ENCODE assay signal across 8 mouse cellular contexts in the genomic region with DNA sequence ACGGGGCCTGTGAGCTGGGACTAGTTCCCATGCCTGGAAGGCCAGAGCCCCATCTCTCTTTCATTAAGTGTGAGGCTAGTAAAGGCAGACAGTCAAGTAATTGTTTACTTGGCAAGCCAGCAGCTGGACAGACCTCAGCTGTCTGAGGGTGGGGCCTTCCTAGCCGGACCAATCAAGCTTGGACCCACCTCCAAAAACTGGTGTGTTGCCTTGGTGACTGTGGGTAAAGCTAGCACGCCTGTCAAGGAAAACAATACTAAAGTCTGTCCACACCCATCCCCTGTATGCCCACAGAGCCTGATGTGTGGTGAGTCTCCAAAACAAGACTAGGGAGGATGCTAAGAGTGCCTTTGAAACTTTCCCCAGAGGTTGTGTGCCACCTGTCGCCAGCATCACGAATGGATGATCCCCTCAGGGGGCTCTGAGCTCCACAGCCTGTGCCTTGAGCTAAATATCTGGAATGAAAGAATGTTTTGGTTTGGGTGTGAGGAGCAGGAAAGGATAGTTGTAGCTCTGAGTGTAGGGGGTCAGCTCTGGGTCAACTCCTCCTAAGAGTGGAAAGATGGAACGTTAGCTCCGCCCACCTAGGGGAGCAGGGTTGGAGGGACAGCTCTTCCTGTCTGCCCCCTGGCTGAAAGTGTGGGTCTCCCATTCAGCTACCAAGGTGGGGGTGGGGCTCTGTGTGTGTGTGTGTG. TPM values are rescaled to one million over a fixed set of nuclear protein-coding genes. Genes with fewer than 3 reads are reported as not detected.
A peak's percentile ranks its signal among the peaks of the same experiment; 100 is the strongest.
DNase-seq lines count a peak whose midpoint lies in the region; ATAC-seq and TF ChIP-seq lines count a peak whose summit lies in the region.

No protein-coding gene starts in this region.

- H3K9me3 ChIP-seq in hindbrain, embryonic 16.5 days (ENCODE audit: control insufficient read depth, low read length) = no peaks in the 10 kb centered on the region
- no peaks in the 10 kb centered on the region for H3K9me3 ChIP-seq in liver, embryonic 12.5 days (replicated peaks)

- H3K4me1 ChIP-seq in hindbrain, embryonic 16.5 days (ENCODE audit: control insufficient read depth, insufficient read depth, low read depth, low read length) = peaks cover 11% of the 10 kb centered on the region
- peaks cover 56% of the 10 kb centered on the region for H3K4me1 ChIP-seq in liver, embryonic 12.5 days

- TF ChIP-seq CTCF in gastrocnemius, adult 2 months (IDR thresholded peaks at IDR 0.05) = no peak

- no peaks in the 10 kb centered on the region for H3K36me3 ChIP-seq in hindbrain, embryonic 16.5 days (ENCODE audit: control insufficient read depth, insufficient read depth, low read length)
- no peaks in the 10 kb centered on the region for H3K36me3 ChIP-seq in liver, embryonic 12.5 days

- H3K27me3 ChIP-seq in hindbrain, embryonic 16.5 days (replicated peaks; ENCODE audit: control insufficient read depth, insufficient read depth, low read length) = no peaks in the 10 kb centered on the region
- no peaks in the 10 kb centered on the region for H3K27me3 ChIP-seq in liver, embryonic 12.5 days (replicated peaks)

- H3K4me2 ChIP-seq in hindbrain, embryonic 16.5 days (ENCODE audit: low read length) = no peak overlapping the region
- H3K4me2 ChIP-seq in liver, embryonic 12.5 days = peak overlapping the region; percentile 90; the same call in 1 of the 2 replicates

- intact Hi-C loops in gastrocnemius, adult 2 months (cut with DNase I) = no loop called here

- 20% methylated on average over 7 of the region's 7 CpGs for WGBS in hindbrain, embryonic 16.5 days
- 39% methylated on average over 7 of the region's 7 CpGs for WGBS in liver, embryonic 12.5 days (ENCODE audit: insufficient replicate concordance)

- no peak overlapping the region for H3K9ac ChIP-seq in hindbrain, embryonic 16.5 days (ENCODE audit: low read depth, low read length)
- no peak overlapping the region for H3K9ac ChIP-seq in liver, embryonic 12.5 days

- DNase-seq in CD4-positive helper T cell, adult 2 months (ENCODE audit: low read depth, low spot score) = peak; percentile 94
- DNase-seq in T-cell, adult 2 months (ENCODE audit: low spot score) = peak; percentile 91
- DNase-seq in gastrocnemius, adult 2 months = peak; percentile 83
- DNase-seq in neural tube, embryonic 10.5 days (ENCODE audit: extremely low spot score, low spot score) = peak; percentile 46
- DNase-seq in left cerebral cortex, adult 11 months (ENCODE audit: low spot score) = no peak
- no peak for DNase-seq in cerebellum, adult 8-10 months

- peak; percentile 58 for ATAC-seq in hindbrain, embryonic 16.5 days
- no peak for ATAC-seq in liver, embryonic 12.5 days

- peak overlapping the region; percentile 78 for H3K4me3 ChIP-seq in gastrocnemius, adult 2 months
- H3K4me3 ChIP-seq in hindbrain, embryonic 16.5 days (ENCODE audit: low read length) = no peak overlapping the region
- no peak overlapping the region for H3K4me3 ChIP-seq in liver, embryonic 12.5 days

- H3K27ac ChIP-seq in gastrocnemius, adult 2 months = peak overlapping the region; percentile 92
- peak overlapping the region; percentile 1; the same call in 1 of the 2 replicates for H3K27ac ChIP-seq in hindbrain, embryonic 16.5 days (ENCODE audit: low read depth, low read length)
- H3K27ac ChIP-seq in liver, embryonic 12.5 days = peak overlapping the region; percentile 66

RNA-seq across cellular contexts. Expression of a gene that starts 5.3 kb away (rescaled TPM):
- 1 to 10 TPM; 6.2 to 6.4 TPM for total RNA-seq in gastrocnemius, adult 2 months (2021)
- polyA plus RNA-seq in hindbrain, embryonic 16.5 days (2015; fragmentation: Nextera tagmentation; extraction: Ambion mirVana) = 2.4 TPM in 2 replicates
- 3.5 and 3.9 TPM in 2 replicates for polyA plus RNA-seq in liver, embryonic 12.5 days (2016; fragmentation: Nextera tagmentation; extraction: Ambion mirVana)

RNA-seq across cellular contexts. Expression of a gene that starts 47.6 kb away (rescaled TPM):
- total RNA-seq in gastrocnemius, adult 2 months (2021) = under 1 TPM in 1 of 2 experiments, not detected in 1; 0.31 TPM
- 13.3 and 14.0 TPM in 2 replicates for polyA plus RNA-seq in hindbrain, embryonic 16.5 days (2015; fragmentation: Nextera tagmentation; extraction: Ambion mirVana)
- polyA plus RNA-seq in liver, embryonic 12.5 days (2016; fragmentation: Nextera tagmentation; extraction: Ambion mirVana) = 0.57 TPM in 1 of 2 replicates, not detected in the other

Comparison
In these comparisons a context has a peak if more than half of its experiments do, and no peak if none do; other contexts are left out.
1. DNase-seq: peak in CD4-positive helper T cell, adult 2 months (single experiment), T-cell, adult 2 months (single experiment), gastrocnemius, adult 2 months (single experiment) and neural tube, embryonic 10.5 days (single experiment); none in left cerebral cortex, adult 11 months (single experiment) and cerebellum, adult 8-10 months (single experiment).
2. H3K27ac ChIP-seq: peak in every context shown above with its lines; median percentile 92 in gastrocnemius, adult 2 months; 66 in liver, embryonic 12.5 days; 1 in hindbrain, embryonic 16.5 days.